Mouse (Mus musculus) activated CD4-positive, CD25-positive, alpha-beta regulatory T cell, adult 9 weeks (primary cell): Measurements from ENCODE around the gene Gm5148. TPM values are rescaled to one million over a fixed set of nuclear protein-coding genes. Genes with fewer than 3 reads are reported as not detected.

ENCODE experiments used
- polyA plus RNA-seq: library from polyadenylated mRNA; unstranded; fragments of 100-300 nt; shearing (Covaris generic); gene quantifications from one replicate; pipeline ENCODE4 v1.2.1, GENCODE M21; 2017

Gene Gm5148
- polyA plus RNA-seq = 3.2 TPM

GRCm38 (mm10) chr3:37724171-37724804 is at the start of gene Gm5148:
Gm5148 (minus strand) TSS chr3:37724490.

Other genes starting within 250 kb of the Gm5148 start
- gene Spry1, start 84.5 kb downstream of the Gm5148 start, polyA plus RNA-seq = 13.9 TPM